Mouse (Mus musculus): ENCODE measurements around the gene Gm47996. TPM values are rescaled to one million over a fixed set of nuclear protein-coding genes. Genes with fewer than 3 reads are reported as not detected.

Gm47996 gene
- polyA plus RNA-seq, 1 experiment: 0.31 TPM

GRCm38 (mm10) chr1:151250109-151250508 lies 40.2 kb downstream of the Gm47996 start:
- no peak for DNase-seq (ENCODE audit: low read depth)

GRCm38 (mm10) chr1:151250529-151251193 lies 40.7 kb downstream of the Gm47996 start:
- DNase-seq (ENCODE audit: low read depth): no peak

- peak; percentile 67 for DNase-seq (ENCODE audit: low read depth)
Measured at GRCm38 (mm10) chr1:151251194-151252010, 41.5 kb downstream of the Gm47996 start.

GRCm38 (mm10) chr1:151255422-151255821 lies 45.5 kb downstream of the Gm47996 start:
- DNase-seq (ENCODE audit: low read depth): no peak

GRCm38 (mm10) chr1:151258090-151258954 lies 48.4 kb downstream of the Gm47996 start:
- no peak for DNase-seq (ENCODE audit: low read depth)

GRCm38 (mm10) chr1:151259061-151259460 lies 49.1 kb downstream of the Gm47996 start:
- no peak for DNase-seq (ENCODE audit: low read depth)

Other genes starting within 250 kb of the Gm47996 start
- 2.9 and 3.0 TPM in 2 replicates for gene Hmcn1, start 216.7 kb upstream of the Gm47996 start, polyA plus RNA-seq (2012; rRNA removed)
- 0.61 and 1.9 TPM in 2 replicates for gene Gm47985, start 27.6 kb upstream of the Gm47996 start, polyA plus RNA-seq (2012; rRNA removed)
- 0.55 and 1.9 TPM in 2 replicates for gene Gm8947, start 17.8 kb upstream of the Gm47996 start, polyA plus RNA-seq (2012; rRNA removed)
- gene Gm47995, start 11.7 kb upstream of the Gm47996 start, polyA plus RNA-seq (2012; rRNA removed): 0.65 and 0.72 TPM in 2 replicates
- 0.85 TPM in 1 of 2 replicates, not detected in the other for gene 3110040M04Rik, start 6.0 kb upstream of the Gm47996 start, polyA plus RNA-seq (2012; rRNA removed)
- 96.9 and 154 TPM in 2 replicates for gene Ivns1abp, start 134.3 kb downstream of the Gm47996 start, polyA plus RNA-seq (2012; rRNA removed)
- gene Swt1, start 218.3 kb downstream of the Gm47996 start, polyA plus RNA-seq (2012; rRNA removed): 6.9 and 10.6 TPM in 2 replicates
- 13.3 and 14.7 TPM in 2 replicates for gene Trmt1l, start 218.4 kb downstream of the Gm47996 start, polyA plus RNA-seq (2012; rRNA removed)

Data from gonadal fat pad, adult 2 months (tissue).